Mouse (Mus musculus) hindbrain, embryonic 16.5 days (tissue): ENCODE measurements at regions not wholly inside any gene's neighbourhood (a gene's known extent, or its start where the extent isn't known, plus 50 kb on each side); places are given as distances from the start of the nearest gene placed in this dataset.

ENCODE experiments used
- ATAC-seq: fragments of 200-750 bp; cut with Nextera tagmentation; 2 replicates; pipeline ENCODE4 v1.8.0; 2017; ENCODE audit warnings: moderate TSS enrichment, moderate library complexity
- H3K27ac ChIP-seq: fragments of 300-500 bp; sonication (generic); 2 replicates; pipeline ENCODE4 v1.5.1; 2014; ENCODE audit warnings: low read depth, mild to moderate bottlenecking, control low read depth, low read length, moderate library complexity
- H3K27me3 ChIP-seq: fragments of 300-500 bp; sonication (generic); replicated peaks from 2 replicates; pipeline ENCODE4 v1.6.1; 2014; ENCODE audit warnings: low read length; ENCODE audit not compliant: control insufficient read depth, insufficient read depth
- H3K36me3 ChIP-seq: fragments of 300-500 bp; sonication (generic); 2 replicates; pipeline ENCODE4 v1.6.1; 2014; ENCODE audit warnings: mild to moderate bottlenecking, low read length, moderate library complexity, mixed read lengths; ENCODE audit not compliant: control insufficient read depth, insufficient read depth
- H3K4me1 ChIP-seq: fragments of 300-500 bp; sonication (generic); 2 replicates; pipeline ENCODE4 v1.6.1; 2014; ENCODE audit warnings: low read depth, low read length; ENCODE audit not compliant: control insufficient read depth, insufficient read depth
- H3K4me2 ChIP-seq: fragments of 300-500 bp; sonication (generic); 2 replicates; pipeline ENCODE4 v1.6.1; 2014; ENCODE audit warnings: mild to moderate bottlenecking, low read length, control low read depth, moderate library complexity
- H3K4me3 ChIP-seq: fragments of 300-500 bp; sonication (generic); 2 replicates; pipeline ENCODE4 v1.5.1; 2014; ENCODE audit warnings: mild to moderate bottlenecking, low read length, control low read depth, moderate library complexity
- H3K9ac ChIP-seq: fragments of 300-500 bp; sonication (generic); 2 replicates; pipeline ENCODE4 v1.6.1; 2014; ENCODE audit warnings: low read depth, mild to moderate bottlenecking, control low read depth, low read length, moderate library complexity
- H3K9me3 ChIP-seq: fragments of 300-500 bp; sonication (generic); 2 replicates; pipeline ENCODE4 v1.6.1; 2014; ENCODE audit warnings: mild to moderate bottlenecking, low read length, moderate library complexity; ENCODE audit not compliant: control insufficient read depth
- WGBS: fragments of 180-500 bp; shearing (Covaris S2); extraction: QIAGEN DNeasy Blood & Tissue Kit; methylation state at CpG from one replicate; pipeline ENCODE4 v1.1.7; 2014; 5-methylcytosine and 5-hydroxymethylcytosine counted together

DNA sequence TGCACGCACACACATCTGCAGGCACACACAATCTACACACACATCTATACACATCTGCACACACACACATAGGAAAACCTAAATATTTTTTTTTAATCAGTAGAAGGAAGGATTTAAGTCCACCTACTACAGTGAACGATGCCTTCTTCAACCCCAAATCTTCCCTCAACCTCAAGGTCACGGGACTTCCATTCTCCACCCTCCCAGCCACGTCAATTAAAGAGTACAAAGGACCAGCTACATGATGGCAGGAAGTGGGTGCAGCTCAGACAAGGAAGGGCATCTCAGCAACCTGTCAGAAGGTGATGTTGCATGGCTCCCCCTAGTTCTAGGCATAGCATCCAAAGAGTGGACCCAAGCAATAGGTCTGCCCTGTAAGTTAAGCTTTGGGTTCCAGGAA lies 408.5 kb downstream of the Sox9 start:
- no peaks in the 10 kb centered on the region for H3K9me3 ChIP-seq
- no peak overlapping the region for H3K27ac ChIP-seq
- no peak overlapping the region for H3K9ac ChIP-seq
- 77% methylated on average over 4 of the region's 4 CpGs for WGBS
- peaks cover 4% of the 10 kb centered on the region for H3K4me1 ChIP-seq
- no peak for ATAC-seq
- H3K27me3 ChIP-seq, result no peaks in the 10 kb centered on the region
- H3K4me3 ChIP-seq, result no peak overlapping the region
- no peaks in the 10 kb centered on the region for H3K36me3 ChIP-seq
- H3K4me2 ChIP-seq, result no peak overlapping the region

DNA sequence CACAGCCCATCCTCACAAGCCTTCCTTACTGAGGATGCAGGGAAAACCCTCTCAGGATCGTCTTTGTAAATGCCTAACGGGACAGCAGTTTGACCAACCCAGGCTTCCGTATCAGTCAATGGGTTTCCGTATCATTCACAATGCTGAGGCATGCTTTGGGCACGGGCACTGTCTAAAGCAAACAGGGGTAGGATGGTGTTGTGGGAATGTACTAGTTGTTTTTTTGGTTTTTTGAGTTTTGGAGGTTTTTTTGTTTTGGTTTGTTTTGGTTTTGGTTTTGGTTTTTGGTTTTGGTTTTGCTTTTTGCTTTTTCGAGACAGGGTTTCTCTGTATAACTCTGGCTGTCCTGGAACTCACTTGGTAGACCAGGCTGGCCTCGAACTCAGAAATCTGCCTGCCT lies 409.0 kb downstream of the Sox9 start:
- H3K4me1 ChIP-seq, result peaks cover 4% of the 10 kb centered on the region
- no peaks in the 10 kb centered on the region for H3K36me3 ChIP-seq
- no peak overlapping the region for H3K27ac ChIP-seq
- H3K4me3 ChIP-seq, result no peak overlapping the region
- 92% methylated on average over 7 of the region's 7 CpGs for WGBS
- no peak for ATAC-seq
- no peak overlapping the region for H3K4me2 ChIP-seq
- no peaks in the 10 kb centered on the region for H3K9me3 ChIP-seq
- H3K27me3 ChIP-seq, result no peaks in the 10 kb centered on the region
- H3K9ac ChIP-seq, result no peak overlapping the region

DNA sequence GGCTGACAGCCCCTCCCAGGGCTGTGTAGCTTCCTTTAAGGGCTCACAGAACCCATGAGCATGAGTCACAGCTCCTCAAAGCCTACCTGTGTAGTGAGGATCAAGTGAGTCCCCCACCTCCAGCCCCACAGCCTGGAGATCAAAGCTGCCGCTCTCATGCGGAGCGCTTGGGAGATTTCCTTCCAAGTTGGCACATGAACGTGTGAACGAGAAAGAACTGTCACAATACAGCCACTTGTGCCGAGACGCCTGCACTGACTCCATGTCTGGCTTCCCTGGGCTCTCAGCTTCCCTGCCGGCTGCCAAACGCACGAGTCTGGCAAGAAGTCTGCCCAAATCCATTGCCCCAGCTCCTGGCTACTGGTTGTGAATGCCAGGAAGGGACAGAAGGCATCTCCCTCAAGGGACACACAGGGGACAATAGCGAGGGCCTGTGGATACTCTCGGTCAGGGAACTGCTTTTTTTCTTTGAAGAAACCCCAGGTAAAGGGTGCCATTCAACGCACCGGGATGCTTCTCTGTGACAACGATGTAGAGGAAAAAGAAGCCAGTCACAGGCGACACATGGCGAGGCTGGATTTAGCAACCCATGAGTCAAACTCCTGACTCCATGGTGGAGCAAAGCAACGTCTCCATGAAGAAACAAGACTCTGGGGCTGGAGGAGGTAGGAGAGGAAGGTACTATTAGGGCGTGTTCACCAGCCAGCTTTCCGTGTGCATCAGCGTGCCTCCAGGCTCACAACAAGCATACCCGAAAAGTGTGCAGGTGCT lies 410.2 kb downstream of the Sox9 start:
- Histone ChIP-seq H3K27ac (no peak overlapping the region), H3K4me2 (peak overlapping the region; percentile 25; the same call in 1 of the 2 replicates), H3K27me3 (no peaks in the 10 kb centered on the region), H3K36me3 (no peaks in the 10 kb centered on the region), H3K9ac (no peak overlapping the region), H3K4me3 (no peak overlapping the region), H3K9me3 (no peaks in the 10 kb centered on the region), H3K4me1 (peaks cover 4% of the 10 kb centered on the region)
- peak; percentile 37 for ATAC-seq
- 53% methylated on average over 22 of the region's 22 CpGs for WGBS

DNA sequence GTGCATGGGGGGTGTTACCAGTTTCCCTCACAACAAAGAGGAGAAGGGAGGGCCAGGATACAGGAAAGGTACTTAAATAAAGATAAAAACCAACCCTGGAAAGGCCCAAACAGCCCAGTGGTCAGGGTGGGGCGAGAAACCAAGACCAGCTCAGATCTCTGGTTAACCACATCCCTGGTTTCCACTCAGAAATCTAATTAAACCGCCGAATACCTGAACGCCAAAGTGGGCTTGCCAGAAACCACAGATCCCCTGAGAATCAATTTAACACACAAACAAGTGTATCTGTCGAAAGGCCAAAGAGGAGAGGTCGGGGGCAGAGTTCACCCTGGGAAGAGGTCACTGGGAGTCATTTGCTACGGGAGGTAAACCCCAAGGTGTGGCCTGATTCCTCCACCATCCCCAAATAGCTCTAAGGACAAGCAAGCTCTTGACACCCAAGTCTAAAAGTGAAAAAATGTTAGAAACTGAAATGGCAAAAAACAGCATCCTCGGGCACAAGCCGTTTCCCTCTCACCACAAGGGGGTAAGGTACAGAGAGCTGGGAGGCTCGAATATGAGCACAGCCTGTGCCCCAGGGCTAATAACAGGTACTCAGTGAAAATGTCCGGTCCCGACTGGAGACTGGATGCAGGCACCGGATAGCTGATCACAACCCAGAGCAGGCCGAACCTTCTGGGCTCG lies 412.3 kb downstream of the Sox9 start:
- H3K9ac ChIP-seq, result no peak overlapping the region
- H3K9me3 ChIP-seq, result no peaks in the 10 kb centered on the region
- 77% methylated on average over 15 of the region's 15 CpGs for WGBS
- peaks cover 4% of the 10 kb centered on the region for H3K4me1 ChIP-seq
- no peaks in the 10 kb centered on the region for H3K36me3 ChIP-seq
- no peaks in the 10 kb centered on the region for H3K27me3 ChIP-seq
- no peak overlapping the region for H3K4me3 ChIP-seq
- no peak for ATAC-seq
- no peak overlapping the region for H3K27ac ChIP-seq
- no peak overlapping the region for H3K4me2 ChIP-seq
